Mouse (Mus musculus) heart, adult 9 months (tissue): Measurements from ENCODE around the gene Apobec1.
"Not testable (repeated sequence)": the region's sequence is repeated elsewhere in the genome, so short reads cannot be mapped to it uniquely, and the experiment has no call there.

Source experiments
- DNase-seq, 2 experiments: peaks; one replicate each; pipeline ENCODE4 v3.0.0; 2022; ENCODE audit warnings: low spot score in 2 of 2

Apobec1 gene

GRCm38 (mm10) chr6:122560427-122560826 lies 41.8 kb downstream of the Apobec1 start:
- DNase-seq = peak; percentile 21 to 54

DNA sequence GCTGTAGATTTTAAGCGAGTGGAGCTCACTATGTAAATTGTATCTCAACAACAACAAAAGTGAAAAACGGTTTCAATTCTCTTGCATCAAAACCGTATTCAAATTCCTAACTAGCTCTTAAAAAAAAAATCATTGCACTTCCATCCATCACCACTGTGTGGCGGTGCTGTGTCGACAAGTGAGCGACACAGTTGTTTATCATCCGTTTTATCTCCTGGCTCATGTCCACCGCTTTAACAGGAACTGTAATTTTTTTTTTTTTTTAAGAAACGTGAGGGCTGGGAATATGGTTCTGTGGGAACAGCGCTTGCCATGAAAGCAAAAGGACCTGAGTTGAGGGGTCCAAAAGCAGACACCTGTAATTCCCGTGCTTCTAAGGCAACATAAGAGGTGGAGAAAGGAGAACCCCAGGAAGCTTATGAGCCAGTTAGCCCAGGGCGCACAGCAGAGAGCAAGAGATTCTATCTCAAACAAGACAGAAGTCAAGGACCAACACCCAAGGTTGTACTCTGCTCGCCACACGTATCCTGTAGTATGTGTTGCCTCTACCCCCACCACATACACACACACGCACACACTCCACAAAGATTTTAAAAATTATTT lies 45.2 kb downstream of the Apobec1 start:
- DNase-seq = peak; percentile 31 to 65

DNA sequence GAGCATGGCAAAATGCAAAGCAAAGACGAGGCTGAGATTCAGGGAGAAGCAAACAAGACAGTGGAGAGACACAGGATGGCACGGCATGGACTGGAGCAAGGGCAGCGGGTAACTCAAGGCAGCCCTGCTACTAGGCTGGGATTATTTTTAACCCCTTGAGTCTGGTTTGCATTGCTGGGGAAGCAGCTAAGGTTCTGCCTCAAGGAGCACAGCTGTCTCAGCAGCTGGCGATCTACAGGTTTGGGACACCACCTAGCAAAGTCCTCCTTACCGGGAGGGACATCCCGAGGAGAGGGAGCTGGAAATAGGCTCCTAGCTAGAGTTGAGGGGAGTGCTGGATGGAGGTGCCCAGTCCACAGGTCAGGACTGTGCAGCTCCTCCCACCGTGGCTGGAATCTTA lies 47.0 kb downstream of the Apobec1 start:
- DNase-seq = no peak

GRCm38 (mm10) chr6:122554102-122554501 lies 48.1 kb downstream of the Apobec1 start:
- no peak for DNase-seq

DNA sequence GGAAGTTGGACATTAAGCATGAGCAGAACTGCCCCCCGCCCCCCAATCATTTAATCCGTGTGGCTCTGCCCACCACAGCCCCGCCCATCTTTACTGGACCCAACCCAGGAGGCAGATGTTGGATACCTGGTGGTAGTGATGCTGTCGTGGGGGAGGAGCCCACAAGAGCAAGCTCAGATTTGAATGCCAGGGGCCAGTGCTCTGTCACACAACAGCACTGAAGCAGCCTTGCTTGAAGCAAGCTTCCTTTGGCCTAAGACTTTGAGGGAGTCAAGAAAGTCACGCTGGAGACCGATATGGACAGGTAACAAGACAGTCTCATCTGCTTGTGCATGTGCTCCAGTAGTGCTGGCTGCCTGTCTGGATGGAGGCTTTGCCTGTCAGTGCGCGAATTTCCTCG lies 48.6 kb downstream of the Apobec1 start, which contains the start of gene Aicda:
Gene Aicda, plus strand, starts transcription at position 196 of the 400 bp plus-strand sequence.
- no peak for DNase-seq

DNA sequence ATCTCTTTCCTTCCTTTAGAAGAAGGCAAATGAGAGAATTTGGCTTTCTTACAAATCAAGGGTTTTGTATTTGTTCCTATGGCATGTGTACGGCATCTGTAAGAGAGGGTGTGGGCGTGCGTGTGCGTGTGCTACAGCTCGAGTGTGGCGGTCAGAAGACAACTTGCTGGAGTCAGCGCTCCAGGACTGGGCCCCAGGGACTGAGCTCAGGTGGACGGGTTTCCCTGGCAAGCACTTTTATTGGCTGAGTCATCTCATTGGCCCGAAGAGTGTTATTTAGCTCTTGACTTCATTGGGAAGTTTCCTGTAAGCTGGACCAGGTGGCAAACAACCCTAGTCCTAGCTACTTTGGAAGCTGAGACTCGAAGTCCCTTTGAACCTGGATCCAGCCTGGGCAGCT lies 56.3 kb downstream of the Apobec1 start:
- DNase-seq = no peak

DNA sequence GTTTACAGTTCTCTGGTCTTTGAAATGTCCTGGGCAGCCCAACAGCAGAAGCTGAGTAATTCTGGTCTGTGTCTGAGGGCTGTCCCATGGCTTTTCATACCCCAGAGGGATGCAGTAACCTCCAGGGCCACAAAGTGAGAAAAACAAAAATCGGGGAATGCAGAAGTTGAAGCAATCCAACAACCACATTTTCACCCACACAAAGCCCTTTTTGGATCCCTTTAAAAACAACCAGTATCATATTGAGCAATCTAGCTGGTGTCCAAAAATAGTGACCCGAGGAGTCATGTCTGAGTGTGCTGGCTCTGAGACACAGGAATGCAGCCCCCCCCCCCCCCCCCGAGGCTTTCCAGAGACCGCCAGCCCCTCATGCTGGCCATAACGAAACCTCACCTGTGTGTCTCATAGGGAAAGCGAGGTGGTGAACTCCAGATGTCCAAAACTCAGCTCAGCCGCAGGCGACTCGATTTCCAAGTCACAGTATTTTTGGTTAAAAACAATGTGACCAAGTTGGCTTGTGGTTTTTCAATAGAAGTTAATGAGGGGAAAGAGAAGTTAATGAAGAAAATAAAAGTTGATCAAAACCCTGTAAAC lies 56.9 kb downstream of the Apobec1 start:
- peak in 1 of 2 experiments; percentile 23 for DNase-seq

DNA sequence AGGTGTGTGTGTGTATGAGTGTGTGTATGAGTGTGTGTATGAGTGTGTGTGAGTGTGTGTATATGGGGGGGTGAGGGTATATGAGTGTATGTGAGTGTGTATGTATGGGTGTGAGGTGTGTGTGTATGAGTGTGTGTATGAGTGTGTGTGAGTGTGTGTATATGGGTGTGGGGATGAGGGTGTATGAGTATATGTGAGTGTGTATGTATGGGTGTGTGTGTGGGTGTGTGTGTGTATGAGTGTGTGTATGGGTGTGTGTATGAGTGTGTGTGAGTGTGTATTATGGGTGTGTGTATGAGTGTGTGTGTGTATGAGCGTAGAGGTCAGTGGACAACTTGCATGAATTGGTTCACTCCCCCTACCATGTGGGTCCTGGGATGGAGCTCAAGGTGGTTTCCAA lies 57.6 kb downstream of the Apobec1 start:
- DNase-seq = no peak

- no peak for DNase-seq
Observed at GRCm38 (mm10) chr6:122543574-122543973, 58.7 kb downstream of the Apobec1 start.

DNA sequence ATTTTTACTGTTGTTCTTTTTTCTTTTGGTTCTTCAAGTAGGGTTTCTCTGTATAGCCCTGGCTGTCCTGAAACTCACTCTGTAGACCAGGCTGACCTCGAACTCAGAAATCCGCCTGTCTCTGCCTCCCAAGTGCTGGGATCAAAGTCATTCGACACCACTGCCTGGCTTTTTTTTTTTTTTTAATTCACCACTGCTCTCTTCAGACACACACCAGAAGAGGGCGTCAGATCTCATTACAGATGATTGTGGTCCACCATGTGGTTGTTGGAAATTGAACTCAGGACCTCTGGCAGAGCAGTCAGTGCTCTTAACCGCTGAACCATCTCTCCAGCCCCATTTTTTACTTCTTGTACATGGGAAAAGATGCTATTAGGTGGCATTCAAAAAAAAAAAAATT lies 59.8 kb downstream of the Apobec1 start:
- DNase-seq = not testable (repeated sequence)

GRCm38 (mm10) chr6:122539564-122539963 lies 62.7 kb downstream of the Apobec1 start:
- no peak for DNase-seq

DNA sequence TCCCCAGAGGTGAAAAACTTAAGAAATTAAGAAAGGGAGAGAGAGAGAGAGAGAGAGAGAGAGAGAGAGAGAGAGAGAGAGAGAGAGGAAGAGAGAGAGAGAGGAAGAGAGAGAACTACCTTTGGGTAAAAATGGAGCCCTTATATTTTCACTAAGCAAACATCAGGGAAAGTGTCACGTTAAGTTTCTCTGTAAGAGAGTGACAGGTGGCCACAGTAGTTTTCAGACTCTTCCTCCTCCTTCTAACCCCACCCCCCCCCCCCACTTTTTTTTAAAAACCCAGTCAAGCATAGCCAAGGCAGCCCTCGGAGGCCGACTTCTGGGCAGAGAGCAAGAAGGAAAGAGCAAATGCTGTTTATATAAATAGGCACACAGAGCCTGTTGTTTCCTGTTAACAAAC lies 68.2 kb downstream of the Apobec1 start:
- DNase-seq = no peak

DNA sequence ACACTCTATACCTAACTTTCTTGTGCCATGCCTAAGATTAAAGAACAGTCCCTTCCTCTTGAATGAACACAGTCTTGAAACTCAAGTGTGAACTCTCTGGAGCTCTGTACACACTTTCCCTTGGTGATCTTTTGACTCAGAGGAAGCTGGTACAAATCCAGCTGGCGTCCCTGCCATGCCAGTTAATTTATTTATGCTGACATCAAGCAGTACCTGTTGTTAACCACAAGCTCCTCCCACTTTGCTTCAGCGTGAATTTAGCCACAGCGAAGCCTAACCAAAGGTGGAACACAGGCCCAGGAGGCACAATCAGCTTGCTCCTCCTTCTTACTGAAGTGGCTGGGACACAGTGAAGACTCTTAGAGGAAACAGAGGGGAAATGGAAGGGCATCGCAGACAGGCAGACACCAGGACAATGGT lies 69.4 kb downstream of the Apobec1 start:
- no peak for DNase-seq

DNA sequence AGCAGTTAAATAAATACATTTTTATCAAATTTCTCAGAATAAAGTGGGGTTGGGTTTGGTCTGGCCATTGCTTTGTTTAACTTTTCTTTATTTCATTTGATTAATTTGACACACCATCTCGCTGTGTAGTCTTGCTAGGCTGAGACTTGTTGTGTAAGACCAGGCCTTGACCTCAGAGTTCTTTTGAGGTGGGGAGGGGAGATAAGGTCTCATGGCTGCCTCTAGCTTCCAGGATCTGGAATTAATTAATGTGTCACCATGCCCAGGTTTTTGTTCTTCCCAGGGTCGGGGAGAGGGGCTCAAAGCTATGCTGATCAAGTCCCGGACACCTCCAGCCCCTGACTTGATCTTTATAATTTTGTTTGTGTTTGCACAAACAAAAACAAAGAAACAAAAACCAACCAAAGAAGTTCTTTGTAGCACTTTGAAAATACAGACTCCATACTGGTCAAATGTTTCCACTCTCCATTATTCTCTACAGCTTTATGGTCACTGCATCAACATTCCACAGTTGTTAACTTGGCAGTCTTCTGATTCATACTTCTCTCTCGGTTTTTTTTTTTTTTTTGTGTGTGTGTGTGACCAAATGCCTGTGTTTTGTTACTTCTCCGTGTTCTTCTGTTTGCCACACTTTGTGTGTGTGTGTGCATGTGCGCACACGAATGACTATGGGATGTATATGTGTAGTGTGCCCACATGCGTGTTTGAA lies 70.6 kb downstream of the Apobec1 start:
- DNase-seq = no peak

DNA sequence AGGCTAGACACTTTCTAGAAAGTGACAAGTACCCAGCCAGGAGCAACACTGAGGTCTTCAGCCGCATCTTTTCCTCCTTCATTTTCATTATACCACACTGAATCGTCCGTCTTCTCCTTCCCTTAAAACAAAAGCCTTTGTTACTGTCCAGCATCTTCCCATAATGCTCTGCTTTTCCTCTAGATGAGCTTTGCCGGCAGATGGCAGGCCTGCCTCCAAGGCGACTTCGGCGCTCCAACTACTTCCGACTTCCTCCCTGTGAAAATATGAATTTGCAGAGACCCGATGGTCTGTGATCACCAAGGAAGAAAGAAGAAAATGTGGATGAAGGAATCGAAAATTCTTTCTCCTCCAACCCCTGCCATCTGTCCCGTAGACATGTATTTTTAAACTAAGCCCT lies 74.1 kb downstream of the Apobec1 start:
- DNase-seq = no peak
